Mouse (Mus musculus) telencephalon, adult 2 months (tissue): ENCODE data around the gene Maff.

Experiments used
- DNase-seq: peaks from one replicate; pipeline ENCODE4 v3.0.0-alpha.2; 2011; ENCODE audit warnings: low read depth, low spot score

The Maff gene

GRCm38 (mm10) chr15:79394842-79395241, 48.4 kb downstream of the Maff start:
- DNase-seq = no peak

DNA sequence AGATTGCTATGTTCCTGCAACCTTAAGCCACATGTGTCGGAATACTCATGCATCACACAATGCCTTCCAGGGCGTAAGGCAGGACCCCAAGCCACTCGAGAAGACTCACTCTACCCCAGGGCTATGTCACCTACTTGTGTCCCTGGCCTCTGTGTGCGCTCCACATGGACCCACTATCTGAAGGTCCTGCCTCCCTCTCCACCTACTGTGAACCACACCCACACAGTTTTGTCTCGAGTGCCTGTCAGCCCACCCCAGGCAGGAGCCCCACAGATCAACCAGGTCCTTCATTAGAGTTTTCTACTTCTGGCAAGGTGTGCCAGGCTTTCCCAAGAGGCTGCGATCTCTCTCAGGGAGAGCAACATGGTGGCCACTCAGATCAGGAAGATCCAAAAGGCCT, 48.9 kb downstream of the Maff start:
- DNase-seq = no peak

GRCm38 (mm10) chr15:79396736-79397135, 50.3 kb downstream of the Maff start:
- no peak for DNase-seq

DNA sequence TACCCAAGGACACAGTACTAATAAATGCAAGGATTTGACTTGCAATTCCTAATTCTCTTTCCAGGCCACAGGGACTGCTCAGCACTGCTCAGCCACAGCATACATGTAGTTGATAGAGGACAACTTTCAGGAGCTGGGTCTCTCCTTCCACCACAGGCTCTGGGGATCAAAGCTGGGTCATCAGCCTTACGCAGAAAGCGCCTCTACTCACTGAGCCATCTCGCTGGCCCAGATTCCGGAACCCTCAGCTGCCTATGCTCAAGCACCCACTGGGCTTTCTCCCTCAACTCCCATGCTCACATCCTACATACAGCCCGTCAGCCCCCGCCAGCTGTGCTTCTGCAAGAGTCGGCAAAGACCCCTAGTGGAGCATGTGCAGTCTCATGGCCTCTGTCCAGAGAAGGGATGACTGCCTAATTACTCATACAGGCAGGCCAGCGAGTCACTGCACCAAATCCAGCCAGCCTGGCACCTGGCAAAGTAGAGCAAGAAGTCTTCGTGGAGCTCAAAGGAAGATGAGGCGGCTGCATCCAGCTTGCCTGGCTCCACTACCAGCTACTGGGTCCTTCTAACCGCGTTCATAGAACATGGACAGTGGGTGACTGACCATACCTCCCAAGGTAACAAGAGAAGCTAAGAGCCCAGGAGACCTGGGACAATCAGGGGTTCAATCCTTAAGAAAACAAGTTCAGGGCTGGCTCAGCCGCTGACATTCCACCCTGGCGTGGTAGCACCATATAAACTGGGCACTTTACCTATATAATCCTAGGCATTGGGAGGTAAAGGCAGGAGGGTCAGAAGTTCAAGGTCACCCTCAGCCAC, 53.0 kb downstream of the Maff start:
- no peak for DNase-seq

GRCm38 (mm10) chr15:79400134-79400974, 53.9 kb downstream of the Maff start:
- DNase-seq = no peak

DNA sequence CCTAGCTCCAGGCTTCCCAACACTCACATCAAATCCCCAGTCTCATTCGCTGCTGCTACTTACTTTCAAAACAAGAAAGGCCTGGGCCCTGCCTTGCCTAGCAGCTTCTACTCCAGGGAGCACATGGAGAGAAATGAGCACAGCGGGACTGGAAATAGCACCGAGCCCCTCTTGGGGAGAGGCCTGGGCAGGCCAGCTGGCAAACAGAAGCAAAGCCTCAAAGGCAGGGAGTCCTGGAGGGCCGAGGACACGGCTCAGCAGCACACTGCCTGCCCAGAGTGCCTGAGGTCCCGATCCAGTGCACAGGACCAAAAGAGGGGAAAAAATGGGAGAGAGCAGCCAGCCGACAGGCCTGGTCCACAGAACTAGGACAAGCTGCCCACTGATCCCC, 54.5 kb downstream of the Maff start:
- no peak for DNase-seq

DNA sequence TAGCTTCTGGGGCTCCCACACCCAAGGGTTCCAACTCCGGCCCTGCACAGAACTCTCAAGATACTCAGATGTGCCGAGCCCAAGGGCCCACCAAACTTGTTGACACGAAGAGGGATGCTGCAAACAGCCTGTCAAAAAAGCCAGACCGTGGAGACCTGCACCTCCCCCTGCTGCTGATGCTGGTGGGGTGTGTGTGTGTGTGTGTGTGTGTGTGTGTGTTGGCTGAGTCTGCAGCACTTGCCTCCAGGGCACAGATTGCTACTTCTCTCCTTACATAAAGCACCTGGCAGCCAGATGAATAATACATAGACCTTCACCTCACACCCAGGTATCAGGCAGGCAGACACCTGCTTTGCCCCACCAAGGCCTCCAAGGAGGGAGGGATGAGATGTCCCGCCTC, 55.8 kb downstream of the Maff start:
- no peak for DNase-seq

DNA sequence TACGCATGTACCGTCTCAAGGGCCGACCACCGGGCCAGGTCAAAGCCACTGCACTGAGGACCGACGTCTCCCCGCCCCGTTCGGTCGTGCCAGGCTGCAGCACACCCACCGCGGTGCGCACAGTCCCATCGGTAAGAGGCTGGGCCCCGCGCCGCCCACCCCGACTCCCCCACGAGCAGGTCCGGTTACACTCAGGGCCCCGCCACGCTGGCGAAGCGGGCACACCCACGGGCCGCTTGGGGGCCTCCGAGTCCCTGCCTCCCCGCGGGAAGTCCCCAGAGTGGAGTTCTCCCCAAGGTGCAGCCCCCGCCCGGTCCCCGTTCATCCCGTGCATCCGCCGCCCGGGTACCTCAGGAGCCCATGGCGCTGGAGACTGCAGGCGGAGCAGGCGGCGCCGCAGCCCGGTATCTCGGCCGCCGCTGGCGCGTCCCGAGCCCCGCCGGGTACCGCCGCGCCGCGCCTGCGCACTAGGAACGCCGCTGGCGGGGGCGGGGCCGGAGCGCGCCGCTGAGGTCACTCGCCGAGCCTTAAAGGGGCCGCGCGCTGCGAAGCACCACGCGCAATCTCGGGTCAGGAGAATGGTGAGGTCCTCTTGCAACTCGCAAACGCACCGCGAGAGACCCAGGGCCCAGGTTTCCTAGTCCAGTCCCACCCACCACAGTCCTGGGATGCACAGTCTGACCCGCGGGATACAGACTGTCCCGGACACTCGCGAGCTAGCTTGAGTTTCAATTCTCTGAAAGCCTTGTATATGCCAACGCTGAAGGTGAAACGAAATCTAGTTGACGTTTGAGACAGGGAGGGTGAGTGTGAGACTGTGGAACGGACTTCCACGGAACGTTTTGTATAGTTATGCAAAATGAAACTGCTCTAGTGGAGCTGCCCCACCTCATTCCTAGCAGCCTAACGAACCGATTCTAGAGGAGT, 56.7 kb downstream of the Maff start, which contains the start of gene Tmem184b:
Gene Tmem184b (minus strand): TSS at position 734 of the 927 bp plus-strand sequence.
- peak; percentile 57 for DNase-seq

DNA sequence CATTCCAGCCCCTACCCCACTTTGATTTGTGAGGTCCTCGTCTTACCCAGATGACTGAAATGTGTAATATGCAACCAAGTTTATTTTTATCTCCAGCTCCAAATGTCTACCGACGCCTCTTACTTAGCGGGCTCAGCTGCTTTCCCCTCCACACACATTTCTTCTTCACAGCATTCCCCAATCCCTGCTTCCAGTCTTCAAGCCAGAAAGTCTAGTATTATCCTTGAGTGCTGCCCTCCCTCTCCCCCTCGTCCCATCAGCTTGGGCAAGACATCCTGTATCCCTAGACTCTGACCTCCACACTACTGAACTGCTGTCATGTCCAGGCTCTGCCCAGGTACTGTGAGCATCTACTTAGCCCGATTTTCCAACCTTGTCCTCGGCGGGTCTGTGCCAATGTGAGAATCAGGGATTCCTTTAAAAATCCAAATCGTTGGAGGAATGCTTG, 57.4 kb downstream of the Maff start:
- peak; percentile 41 for DNase-seq

DNA sequence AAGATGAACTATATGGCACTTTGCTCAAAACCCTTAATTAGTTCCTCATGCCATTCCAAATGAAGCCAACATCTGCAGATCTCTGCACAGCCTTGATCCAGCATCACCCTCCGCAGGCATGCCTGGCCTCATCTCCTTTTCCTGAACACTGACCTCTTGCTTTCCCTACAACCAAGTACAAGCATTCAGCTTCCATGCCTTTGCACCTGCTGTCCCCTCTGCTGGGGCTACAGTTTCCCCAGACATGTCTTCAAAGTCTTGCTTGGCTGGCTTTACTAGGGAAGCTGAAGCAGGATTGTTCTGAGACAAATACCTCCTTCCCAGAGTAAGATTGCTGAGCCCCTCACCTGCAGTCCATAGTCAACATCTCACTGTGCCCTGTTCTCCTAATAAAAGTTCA, 57.9 kb downstream of the Maff start:
- no peak for DNase-seq

DNA sequence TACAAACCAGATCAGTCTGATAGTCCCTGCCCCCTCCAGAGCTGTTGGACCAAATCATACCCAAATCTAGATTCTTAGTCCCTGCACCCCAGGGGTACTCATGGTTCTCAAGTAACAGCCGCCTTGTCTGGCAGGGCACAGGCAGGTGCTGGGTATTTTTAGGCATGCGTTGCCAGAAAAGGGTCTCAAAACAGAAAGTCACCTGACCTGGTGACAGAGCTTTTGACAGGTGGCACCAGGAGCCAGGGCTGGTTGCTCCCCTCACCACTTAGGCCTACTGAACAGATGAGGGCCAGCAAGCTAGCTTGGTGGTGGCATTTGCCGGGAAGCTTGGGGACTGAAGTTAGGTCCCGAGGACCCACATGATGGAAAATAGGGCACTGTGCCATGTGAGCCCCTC, 60.1 kb downstream of the Maff start:
- DNase-seq = no peak
